Mouse (Mus musculus): ENCODE data around the gene Tmem132c. TPM values are rescaled to one million over a fixed set of nuclear protein-coding genes. Genes with fewer than 3 reads are reported as not detected.

Tmem132c gene
- polyA plus RNA-seq, 1 experiment, result not detected

DNA sequence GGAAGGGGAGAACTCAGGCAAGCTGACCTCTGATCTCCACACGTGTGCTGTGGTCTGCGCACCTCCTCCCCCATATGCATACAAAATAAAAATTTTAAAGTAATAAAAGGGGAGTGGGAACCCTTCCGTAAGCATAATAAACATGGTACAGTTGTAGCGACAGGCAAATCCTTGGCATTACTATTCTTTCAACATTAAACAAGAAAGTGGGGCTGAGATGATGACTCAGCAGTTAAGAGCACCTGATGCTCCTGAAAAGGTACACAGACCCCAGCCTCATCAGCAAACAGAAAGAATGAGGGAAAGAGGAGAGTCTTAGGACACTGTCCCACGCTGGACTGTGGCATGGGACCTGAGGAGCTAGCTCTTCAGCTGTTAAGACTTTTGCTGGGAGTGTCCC, 361.4 kb downstream of the Tmem132c start:
- WGBS, result 94% methylated on average over 5 of the region's 5 CpGs
- H3K27ac ChIP-seq (ENCODE audit: insufficient read depth, low read depth, low read length), result no peak overlapping the region
- no peak overlapping the region for H3K4me3 ChIP-seq (ENCODE audit: insufficient read depth, low read depth, low read length)
- no peak for TF ChIP-seq POLR2A (IDR thresholded peaks at IDR 0.05; ENCODE audit: insufficient read depth, low read depth, low read length)
- TF ChIP-seq CTCF (IDR thresholded peaks at IDR 0.05; ENCODE audit: insufficient read depth, low read depth, low read length), result no peak
- H3K4me1 ChIP-seq (ENCODE audit: control insufficient read depth, insufficient read depth, low read length), result peaks cover 5% of the 10 kb centered on the region; the same call in 1 of the 2 replicates

DNA sequence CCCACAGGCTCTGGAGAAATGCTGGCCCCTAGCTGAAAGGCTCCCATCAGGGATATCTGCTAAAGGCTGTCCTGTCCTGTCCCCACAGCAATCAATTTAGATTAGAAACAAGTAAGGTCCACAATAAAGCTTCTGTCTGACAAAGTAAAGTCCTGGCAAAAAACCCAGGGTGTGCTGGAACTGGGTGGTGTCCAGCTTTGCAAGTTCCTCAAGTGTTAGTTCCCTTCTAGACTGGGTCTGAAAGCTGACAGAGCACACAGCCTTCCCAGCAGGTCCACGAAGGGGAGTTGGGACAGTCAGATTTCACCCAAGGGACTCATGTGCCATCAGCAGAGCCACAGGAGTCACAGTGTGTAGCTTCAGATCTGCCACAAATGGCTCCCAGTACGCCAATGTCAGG, 365.9 kb downstream of the Tmem132c start:
- WGBS, result 52% methylated on average over 2 of the region's 2 CpGs
- Histone ChIP-seq H3K4me1 (ENCODE audit: control insufficient read depth, insufficient read depth, low read length) (peaks cover 15% of the 10 kb centered on the region), H3K27ac (ENCODE audit: insufficient read depth, low read depth, low read length) (no peak overlapping the region), H3K4me3 (ENCODE audit: insufficient read depth, low read depth, low read length) (no peak overlapping the region)
- TF ChIP-seq POLR2A (IDR thresholded peaks at IDR 0.05; ENCODE audit: insufficient read depth, low read depth, low read length) (no peak), CTCF (IDR thresholded peaks at IDR 0.05; ENCODE audit: insufficient read depth, low read depth, low read length) (no peak)

DNA sequence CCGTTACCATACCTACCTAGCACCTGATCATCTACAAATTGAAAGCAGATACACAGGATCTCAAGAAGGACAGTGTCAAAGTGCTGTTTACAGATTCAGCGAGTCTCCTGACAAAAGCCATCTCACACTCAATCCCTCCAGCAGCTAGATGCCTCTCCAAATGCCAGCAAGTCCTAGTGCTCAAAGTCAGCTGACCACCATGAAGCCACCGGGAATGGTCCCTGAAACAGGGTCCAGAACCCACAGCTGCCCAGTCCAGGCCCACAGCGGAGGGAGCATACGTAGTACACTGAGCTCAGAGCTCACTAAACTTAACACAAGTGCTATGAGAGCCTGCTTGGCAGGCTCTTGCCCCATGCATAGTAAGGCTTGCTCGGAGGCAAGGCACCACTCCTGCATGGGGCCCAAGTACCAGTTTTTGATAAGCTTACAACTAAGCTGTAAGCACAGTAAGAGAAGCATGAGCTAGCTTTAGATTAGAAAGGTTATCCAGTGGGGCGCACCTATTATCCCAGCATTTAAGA, 367.6 kb downstream of the Tmem132c start:
- H3K27ac ChIP-seq (ENCODE audit: insufficient read depth, low read depth, low read length), result no peak overlapping the region
- TF ChIP-seq POLR2A (IDR thresholded peaks at IDR 0.05; ENCODE audit: insufficient read depth, low read depth, low read length) (no peak), CTCF (IDR thresholded peaks at IDR 0.05; ENCODE audit: insufficient read depth, low read depth, low read length) (no peak)
- 86% methylated on average over 7 of the region's 7 CpGs for WGBS
- no peak overlapping the region for H3K4me3 ChIP-seq (ENCODE audit: insufficient read depth, low read depth, low read length)
- peaks cover 15% of the 10 kb centered on the region for H3K4me1 ChIP-seq (ENCODE audit: control insufficient read depth, insufficient read depth, low read length)

DNA sequence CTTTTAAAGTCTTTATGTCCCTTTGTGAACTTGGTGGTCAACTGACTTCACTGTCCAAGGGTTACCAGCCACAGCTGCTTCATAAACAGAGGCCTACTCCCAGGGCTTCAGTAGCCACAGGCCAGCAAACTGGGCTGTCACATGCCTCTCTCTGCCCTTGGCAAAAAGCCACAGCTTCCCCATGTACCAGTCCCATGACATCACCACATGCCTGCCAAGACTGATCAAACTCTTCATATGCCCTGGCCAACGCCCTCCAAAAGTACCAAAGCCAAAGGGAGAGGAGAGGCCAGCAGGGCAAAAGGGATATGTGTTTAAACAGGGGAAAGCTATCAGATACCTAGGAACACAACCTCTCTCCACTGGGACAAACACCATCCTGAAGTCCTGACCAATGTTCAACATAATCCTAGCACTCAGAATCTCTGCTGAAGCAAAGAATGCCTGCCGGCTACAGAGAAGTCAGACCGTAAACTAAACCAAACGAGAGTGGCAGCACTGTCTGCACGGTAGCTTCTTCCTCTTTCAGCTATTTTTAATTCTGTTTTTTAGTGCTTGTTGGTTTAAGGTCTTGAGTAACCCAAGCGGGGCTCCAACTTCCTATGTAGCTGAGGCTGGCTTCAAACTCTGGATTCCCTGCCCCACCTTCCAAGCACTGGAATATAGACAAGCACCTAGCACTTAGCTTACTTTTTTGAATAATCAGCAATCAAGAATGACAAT, 369.3 kb downstream of the Tmem132c start:
- TF ChIP-seq CTCF (IDR thresholded peaks at IDR 0.05; ENCODE audit: insufficient read depth, low read depth, low read length), result no peak
- TF ChIP-seq POLR2A (IDR thresholded peaks at IDR 0.05; ENCODE audit: insufficient read depth, low read depth, low read length), result no peak
- no peak overlapping the region; the same call in 1 of the 2 replicates for H3K27ac ChIP-seq (ENCODE audit: insufficient read depth, low read depth, low read length)
- WGBS, result 66% methylated on average over 6 of the region's 6 CpGs
- H3K4me1 ChIP-seq (ENCODE audit: control insufficient read depth, insufficient read depth, low read length), result peaks cover 19% of the 10 kb centered on the region
- no peak overlapping the region for H3K4me3 ChIP-seq (ENCODE audit: insufficient read depth, low read depth, low read length)

DNA sequence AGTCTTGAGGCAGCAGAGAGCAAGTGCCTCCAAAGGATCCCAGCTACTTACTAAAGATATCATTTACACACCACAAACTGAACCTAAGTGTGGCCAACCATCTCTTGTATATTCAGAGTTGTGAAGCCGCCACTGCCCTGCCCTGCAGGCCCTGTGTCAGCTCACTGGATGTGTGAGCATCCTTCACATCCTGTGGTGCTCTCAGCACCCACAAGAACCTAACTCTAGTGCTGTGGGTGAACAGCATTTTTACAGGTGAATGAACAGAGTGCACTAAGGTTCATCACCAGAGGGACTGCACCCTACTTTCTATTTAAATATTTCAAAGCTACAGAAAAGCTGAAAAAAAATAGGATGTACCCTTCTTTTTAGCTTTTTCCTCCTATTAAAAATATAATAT, 370.3 kb downstream of the Tmem132c start:
- 84% methylated on average over 1 of the region's 1 CpGs for WGBS
- TF ChIP-seq CTCF (IDR thresholded peaks at IDR 0.05; ENCODE audit: insufficient read depth, low read depth, low read length) (no peak), POLR2A (IDR thresholded peaks at IDR 0.05; ENCODE audit: insufficient read depth, low read depth, low read length) (no peak)
- H3K27ac ChIP-seq (ENCODE audit: insufficient read depth, low read depth, low read length), result no peak overlapping the region
- no peak overlapping the region for H3K4me3 ChIP-seq (ENCODE audit: insufficient read depth, low read depth, low read length)
- H3K4me1 ChIP-seq (ENCODE audit: control insufficient read depth, insufficient read depth, low read length), result peaks cover 23% of the 10 kb centered on the region

DNA sequence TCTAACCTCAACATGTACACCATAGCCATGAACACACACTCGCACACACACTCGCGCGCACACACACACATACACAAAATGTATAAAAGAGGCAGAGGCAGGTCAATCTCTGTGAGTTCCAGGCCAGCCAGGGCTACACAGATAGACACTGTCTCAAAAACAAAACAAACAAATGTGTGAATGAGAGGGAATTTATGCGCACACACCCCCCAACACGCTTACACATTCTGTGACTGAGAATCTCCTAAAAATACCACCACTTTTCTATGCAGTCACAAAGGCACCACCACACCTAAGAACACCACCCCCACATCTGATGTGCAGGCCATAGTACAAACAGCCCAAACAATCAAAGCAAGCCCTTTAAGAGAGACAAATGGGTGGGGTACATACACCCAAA, 370.8 kb downstream of the Tmem132c start:
- Histone ChIP-seq H3K4me1 (ENCODE audit: control insufficient read depth, insufficient read depth, low read length) (peaks cover 23% of the 10 kb centered on the region), H3K27ac (ENCODE audit: insufficient read depth, low read depth, low read length) (no peak overlapping the region), H3K4me3 (ENCODE audit: insufficient read depth, low read depth, low read length) (no peak overlapping the region)
- WGBS, result 90% methylated on average over 6 of the region's 6 CpGs
- TF ChIP-seq CTCF (IDR thresholded peaks at IDR 0.05; ENCODE audit: insufficient read depth, low read depth, low read length), result no peak
- TF ChIP-seq POLR2A (IDR thresholded peaks at IDR 0.05; ENCODE audit: insufficient read depth, low read depth, low read length), result no peak

Data from olfactory bulb, adult 2 months (tissue).